Mouse (Mus musculus): ENCODE data around the gene Fate1.
"Not testable (repeated sequence)": the region's sequence is repeated elsewhere in the genome, so short reads cannot be mapped to it uniquely, and the experiment has no call there.

Fate1 gene

GRCm38 (mm10) chrX:71972686-71973085 lies at the start of gene Fate1:
TSS of gene Fate1 (plus strand) at chrX:71972986.
- DNase-seq (ENCODE audit: extremely low read depth, low read depth, low spot score): no peak

GRCm38 (mm10) chrX:71946631-71947030 lies 26.2 kb upstream of the Fate1 start:
- no peak for DNase-seq (ENCODE audit: extremely low read depth, low read depth, low spot score)

GRCm38 (mm10) chrX:71958366-71958765 lies 14.4 kb upstream of the Fate1 start:
- DNase-seq (ENCODE audit: extremely low read depth, low read depth, low spot score): no peak

- DNase-seq (ENCODE audit: extremely low read depth, low read depth, low spot score): no peak
Observed at GRCm38 (mm10) chrX:71962073-71963051, 10.4 kb upstream of the Fate1 start, which contains the start of gene Prrg3. TSS of gene Prrg3 (plus strand) at chrX:71962624.

- DNase-seq (ENCODE audit: extremely low read depth, low read depth, low spot score): no peak
Observed at GRCm38 (mm10) chrX:71963275-71963912, 9.4 kb upstream of the Fate1 start.

GRCm38 (mm10) chrX:71968216-71968615 lies 4.6 kb upstream of the Fate1 start:
- DNase-seq (ENCODE audit: extremely low read depth, low read depth, low spot score): no peak

- no peak for DNase-seq (ENCODE audit: extremely low read depth, low read depth, low spot score)
Observed at GRCm38 (mm10) chrX:71968816-71969215, 4.0 kb upstream of the Fate1 start.

GRCm38 (mm10) chrX:71971325-71971724 lies 1.5 kb upstream of the Fate1 start:
- DNase-seq (ENCODE audit: extremely low read depth, low read depth, low spot score): no peak

- DNase-seq (ENCODE audit: extremely low read depth, low read depth, low spot score): not testable (repeated sequence)
Observed at GRCm38 (mm10) chrX:71977681-71978080, 4.9 kb downstream of the Fate1 start.

GRCm38 (mm10) chrX:71980443-71980842 lies 7.7 kb downstream of the Fate1 start:
- no peak for DNase-seq (ENCODE audit: extremely low read depth, low read depth, low spot score)

- no peak for DNase-seq (ENCODE audit: extremely low read depth, low read depth, low spot score)
Observed at GRCm38 (mm10) chrX:71981322-71981721, 8.5 kb downstream of the Fate1 start.

GRCm38 (mm10) chrX:71983205-71983604 lies 10.4 kb downstream of the Fate1 start:
- no peak for DNase-seq (ENCODE audit: extremely low read depth, low read depth, low spot score)

- no peak for DNase-seq (ENCODE audit: extremely low read depth, low read depth, low spot score)
Observed at GRCm38 (mm10) chrX:71983775-71984174, 11.0 kb downstream of the Fate1 start.

- no peak for DNase-seq (ENCODE audit: extremely low read depth, low read depth, low spot score)
Observed at GRCm38 (mm10) chrX:71991549-71991948, 18.8 kb downstream of the Fate1 start, which contains the start of gene Cnga2. TSS of gene Cnga2 (plus strand) at chrX:71991849.

GRCm38 (mm10) chrX:71995972-71996371 lies 23.2 kb downstream of the Fate1 start:
- no peak for DNase-seq (ENCODE audit: extremely low read depth, low read depth, low spot score)

- DNase-seq (ENCODE audit: extremely low read depth, low read depth, low spot score): no peak
Observed at GRCm38 (mm10) chrX:72009930-72010329, 37.1 kb downstream of the Fate1 start.

GRCm38 (mm10) chrX:72012236-72012635 lies 39.5 kb downstream of the Fate1 start:
- no peak for DNase-seq (ENCODE audit: extremely low read depth, low read depth, low spot score)

GRCm38 (mm10) chrX:72012804-72013203 lies 40.0 kb downstream of the Fate1 start:
- DNase-seq (ENCODE audit: extremely low read depth, low read depth, low spot score): no peak

GRCm38 (mm10) chrX:72022241-72022640 lies 49.5 kb downstream of the Fate1 start:
- DNase-seq (ENCODE audit: extremely low read depth, low read depth, low spot score): no peak

GRCm38 (mm10) chrX:72022750-72023398 lies 50.1 kb downstream of the Fate1 start:
- no peak for DNase-seq (ENCODE audit: extremely low read depth, low read depth, low spot score)

GRCm38 (mm10) chrX:72023542-72023941 lies 50.8 kb downstream of the Fate1 start:
- no peak for DNase-seq (ENCODE audit: extremely low read depth, low read depth, low spot score)

Data from fat pad, adult 2 months (tissue).